Mouse (Mus musculus) limb, embryonic 15.5 days (tissue): Measurements from ENCODE around the gene Kctd2. TPM values are rescaled to one million over a fixed set of nuclear protein-coding genes. Genes with fewer than 3 reads are reported as not detected.

ENCODE experiments used
- microRNA-seq: library from miRNA; unstranded; fragments of <30 nt; microRNA quantifications from one replicate; pipeline ENCODE4, GENCODE M21; 2016
- polyA plus RNA-seq: library from polyadenylated mRNA; unstranded; fragments of >200 nt; fragmentation: Nextera tagmentation; extraction: Ambion mirVana; gene quantifications from 2 replicates; pipeline ENCODE4 v1.2.1, GENCODE M21; 2015

The Kctd2 gene
- polyA plus RNA-seq, 1 experiment from 2014 or later: 15.1 TPM

Small RNA genes lying within 50 kb of the gene (microRNA-seq; reads per million reads assigned to microRNA genes)
- gene Mir3968: not detected

Other genes with a start within 250 kb of the Kctd2 start
- gene Tmem104, start 232.6 kb upstream of the Kctd2 start, polyA plus RNA-seq: 15.8 and 15.9 TPM in 2 replicates
- 23.6 and 27.3 TPM in 2 replicates for gene Nat9, start 232.3 kb upstream of the Kctd2 start, polyA plus RNA-seq
- 0.05 TPM in 1 of 2 replicates, not detected in the other for gene Grin2c, start 152.9 kb upstream of the Kctd2 start, polyA plus RNA-seq
- 15.2 and 16.6 TPM in 2 replicates for gene Fdxr, start 143.1 kb upstream of the Kctd2 start, polyA plus RNA-seq
- 0.16 and 0.24 TPM in 2 replicates for gene Fads6, start 122.5 kb upstream of the Kctd2 start, polyA plus RNA-seq
- 0.31 TPM in 1 of 2 replicates, not detected in the other for gene Otop2, start 113.0 kb upstream of the Kctd2 start, polyA plus RNA-seq
- 0.04 TPM in 1 of 2 replicates, not detected in the other for gene Ush1g, start 98.1 kb upstream of the Kctd2 start, polyA plus RNA-seq
- gene Otop3, start 85.4 kb upstream of the Kctd2 start, polyA plus RNA-seq: 0.10 and 0.11 TPM in 2 replicates
- gene Hid1, start 52.4 kb upstream of the Kctd2 start, polyA plus RNA-seq: 3.8 and 3.9 TPM in 2 replicates
- gene Cdr2l, start 38.2 kb upstream of the Kctd2 start, polyA plus RNA-seq: 9.2 and 10.8 TPM in 2 replicates
- 141 and 142 TPM in 2 replicates for gene Mrpl58, start 16.4 kb upstream of the Kctd2 start, polyA plus RNA-seq
- gene Atp5h, start 166 bp upstream of the Kctd2 start, polyA plus RNA-seq: 766 and 816 TPM in 2 replicates
- not detected in 2 replicates for gene Trim80, start 20.4 kb downstream of the Kctd2 start, polyA plus RNA-seq
- gene Slc16a5, start 42.3 kb downstream of the Kctd2 start, polyA plus RNA-seq: not detected in 2 replicates
- gene Armc7, start 55.5 kb downstream of the Kctd2 start, polyA plus RNA-seq: 7.2 and 7.8 TPM in 2 replicates
- 81.6 and 82.1 TPM in 2 replicates for gene Nt5c, start 71.7 kb downstream of the Kctd2 start, polyA plus RNA-seq
- gene Jpt1, start 94.3 kb downstream of the Kctd2 start, polyA plus RNA-seq: 495 and 589 TPM in 2 replicates
- gene Sumo2, start 116.1 kb downstream of the Kctd2 start, polyA plus RNA-seq: 765 and 837 TPM in 2 replicates
- gene Nup85, start 144.3 kb downstream of the Kctd2 start, polyA plus RNA-seq: 140 and 146 TPM in 2 replicates
- 88.2 and 90.9 TPM in 2 replicates for gene Mrps7, start 183.8 kb downstream of the Kctd2 start, polyA plus RNA-seq
- 17.5 and 18.0 TPM in 2 replicates for gene Gga3, start 183.9 kb downstream of the Kctd2 start, polyA plus RNA-seq
- gene Mif4gd, start 192.8 kb downstream of the Kctd2 start, polyA plus RNA-seq: 27.6 and 29.1 TPM in 2 replicates
- 24.0 and 24.7 TPM in 2 replicates for gene Slc25a19, start 208.2 kb downstream of the Kctd2 start, polyA plus RNA-seq